Mouse (Mus musculus): Measurements from ENCODE around the gene Trim44.

GRCm38 (mm10) chr2:102312903-102313302 is 94.7 kb downstream of the Trim44 start:
- TF ChIP-seq CTCF (IDR thresholded peaks at IDR 0.05; ENCODE audit: low read depth) (no peak), EP300 (IDR thresholded peaks at IDR 0.05; ENCODE audit: low read depth) (no peak)
